Mouse (Mus musculus) gastrocnemius, postnatal 36 days (tissue): ENCODE results near the gene Gm14459. TPM values are rescaled to one million over a fixed set of nuclear protein-coding genes. Genes with fewer than 3 reads are reported as not detected.
"Not testable (repeated sequence)": the region's sequence is repeated elsewhere in the genome, so short reads cannot be mapped to it uniquely, and the experiment has no call there.

Source experiments
- DNase-seq, 2 experiments: peaks; one replicate each; pipeline ENCODE4 v3.0.0; 2022
- intact Hi-C: fragments of 180-260 bp; cut with DNase I; formaldehyde crosslinking; loops from one replicate; pipeline ENCODE4 v1.15.1; 2025
- long read RNA-seq, 2 experiments: library from polyadenylated mRNA; stranded (forward); transcript quantifications; one replicate each; pipeline ENCODE4 v2.0.0; 2021
- total RNA-seq, 2 experiments: library from RNA; stranded (reverse); gene quantifications; 2 replicates each; pipeline ENCODE4 v1.2.3; 2021

Gm14459 gene
- total RNA-seq, result not detected
- long read RNA-seq, experiment 1, result 0 reads
- long read RNA-seq, experiment 2, result 0 reads

DNA sequence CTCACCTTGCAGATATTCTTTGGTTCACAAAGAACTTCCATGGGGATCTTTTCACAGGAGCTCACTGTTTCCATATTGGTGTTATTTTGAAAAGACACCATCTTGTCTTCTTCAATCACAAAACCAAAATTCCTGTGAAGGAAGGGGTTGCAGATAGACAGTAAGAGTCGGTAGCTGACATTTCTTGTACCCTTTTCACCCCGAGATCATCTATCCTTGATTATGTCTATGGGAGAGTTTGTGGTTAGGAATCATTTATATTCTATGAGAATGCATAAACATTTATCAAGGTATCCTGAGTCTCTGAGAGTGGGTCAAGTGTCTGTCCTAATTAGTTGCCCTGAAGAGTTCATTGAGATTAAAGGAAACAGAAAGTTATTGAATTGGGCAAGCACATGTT is at the start of gene Gm14459:
TSS of gene Gm14459 (minus strand) at position 101 of the 400 bp plus-strand sequence.
- no peak for DNase-seq
- intact Hi-C loops, result no loop called here

DNA sequence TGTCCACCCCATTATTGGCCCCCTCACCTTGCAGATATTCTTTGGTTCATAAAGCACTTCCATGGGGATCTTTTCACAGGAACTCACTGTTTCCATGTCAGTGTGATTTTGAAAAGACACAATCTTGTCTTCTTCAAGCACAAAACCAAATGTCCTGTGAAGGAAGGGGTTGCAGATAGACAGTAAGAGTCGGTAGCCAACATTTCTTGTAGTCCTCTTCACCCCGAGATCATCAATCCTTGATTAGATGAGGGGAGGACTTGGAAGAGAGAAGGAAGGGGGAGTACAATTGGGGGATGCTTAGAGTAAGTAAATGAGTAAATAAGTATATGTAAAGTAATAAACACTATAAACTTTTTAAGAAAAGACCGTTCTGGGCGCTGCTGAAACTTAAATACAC is 23.4 kb upstream of the Gm14459 start, which contains the start of gene Ssxb6:
TSS of gene Ssxb6 (minus strand) at position 101 of the 400 bp plus-strand sequence.
- intact Hi-C loops, result loop anchor here (10.0 kb wide), 1 partner anchor 127 kb away; no protein-coding TSS in a partner anchor

More for the DNA sequence above, 23.4 kb upstream of the Gm14459 start, which contains the start of gene Ssxb6:
- DNase-seq, result not testable (repeated sequence)

Other genes starting within 250 kb of the Gm14459 start
- not detected for gene Ssxb10, start 197.5 kb downstream of the Gm14459 start, total RNA-seq
- gene Ssxb9, start 158.0 kb downstream of the Gm14459 start, total RNA-seq, result not detected
- gene Ssxb1, start 111.6 kb downstream of the Gm14459 start, total RNA-seq, result not detected
- not detected for gene Ssxb2, start 63.2 kb downstream of the Gm14459 start, total RNA-seq
- gene Ssxb6, start 23.3 kb upstream of the Gm14459 start, total RNA-seq, result not detected
- not detected for gene Ssxb3, start 66.9 kb upstream of the Gm14459 start, total RNA-seq
- gene Ssxb8, start 165.9 kb upstream of the Gm14459 start, total RNA-seq, result not detected
- not detected for gene Ssx9, start 223.5 kb upstream of the Gm14459 start, total RNA-seq